Mouse (Mus musculus) lung, embryonic 14.5 days (tissue): ENCODE measurements around the gene Rdx. TPM values are rescaled to one million over a fixed set of nuclear protein-coding genes. Genes with fewer than 3 reads are reported as not detected.

Source experiments
- ATAC-seq: fragments of 200-750 bp; cut with Nextera tagmentation; 2 replicates; pipeline ENCODE4 v1.8.0; 2017; ENCODE audit warnings: mild to moderate bottlenecking, moderate TSS enrichment, moderate library complexity; ENCODE audit not compliant: insufficient read depth
- DNase-seq: peaks from one replicate; pipeline ENCODE4 v3.0.0-alpha.2; 2015
- H3K27ac ChIP-seq: fragments of 300-500 bp; sonication (generic); 2 replicates; pipeline ENCODE4 v1.5.1; 2014; ENCODE audit warnings: low read depth, mild to moderate bottlenecking, moderate library complexity
- H3K27me3 ChIP-seq: fragments of 300-500 bp; sonication (generic); 2 replicates; pipeline ENCODE4 v1.6.1; 2014; ENCODE audit warnings: low read length, control low read depth; ENCODE audit not compliant: insufficient read depth
- H3K36me3 ChIP-seq: fragments of 300-500 bp; sonication (generic); 2 replicates; pipeline ENCODE4 v1.6.1; 2014; ENCODE audit warnings: control low read depth; ENCODE audit not compliant: insufficient read depth
- H3K4me1 ChIP-seq: fragments of 300-500 bp; sonication (generic); 2 replicates; pipeline ENCODE4 v1.6.1; 2014; ENCODE audit warnings: antibody characterized with exemption, control low read depth; ENCODE audit not compliant: insufficient read depth
- H3K4me2 ChIP-seq: fragments of 300-500 bp; sonication (generic); 2 replicates; pipeline ENCODE4 v1.6.1; 2014; ENCODE audit warnings: mild to moderate bottlenecking
- H3K4me3 ChIP-seq: fragments of 300-500 bp; sonication (generic); 2 replicates; pipeline ENCODE4 v1.5.1; 2014; ENCODE audit warnings: low read depth, low read length
- H3K9ac ChIP-seq: fragments of 300-500 bp; sonication (generic); 2 replicates; pipeline ENCODE4 v1.6.1; 2014
- H3K9me3 ChIP-seq: fragments of 300-500 bp; sonication (generic); 2 replicates; pipeline ENCODE4 v1.6.1; 2016; ENCODE audit warnings: low read depth, low read length, control low read depth
- CTCF ChIP-seq: IDR thresholded peaks from 2 replicates; pipeline ENCODE4 v1.5.1; 2016; ENCODE audit warnings: antibody characterized with exemption, low read depth
- WGBS: fragments of 180-500 bp; shearing (Covaris S2); extraction: QIAGEN DNeasy Blood & Tissue Kit; methylation state at CpG from one replicate; pipeline ENCODE4 v1.1.7; 2014; 5-methylcytosine and 5-hydroxymethylcytosine counted together
- polyA plus RNA-seq: library from polyadenylated mRNA; unstranded; fragments of >200 nt; fragmentation: Nextera tagmentation; extraction: Ambion mirVana; gene quantifications from 2 replicates; pipeline ENCODE4 v1.2.1, GENCODE M21; 2014

The Rdx gene
- polyA plus RNA-seq, 1 experiment from 2014 or later: 168 TPM

DNA sequence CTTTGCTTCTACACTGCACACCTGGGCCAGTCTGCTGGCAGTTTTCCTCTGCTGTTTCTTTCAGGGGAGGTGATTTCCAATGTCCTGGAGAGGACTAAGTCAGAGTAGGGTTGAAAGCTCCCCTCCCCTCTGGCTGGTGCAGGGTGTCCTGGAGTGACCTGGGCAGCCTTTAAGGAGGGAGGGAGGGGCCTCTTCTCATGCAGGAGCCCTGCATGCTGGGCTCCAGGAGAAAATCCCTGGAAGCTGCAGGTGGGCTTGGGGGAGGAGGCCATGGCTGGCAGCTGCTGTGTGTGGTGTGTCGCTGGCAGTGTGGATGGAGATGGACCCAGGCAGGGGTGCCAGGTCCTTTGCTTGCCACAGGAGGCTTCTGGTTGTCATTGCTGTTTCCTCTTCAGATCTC is 50.4 kb downstream of the Rdx start:
- H3K27me3 ChIP-seq: no peaks in the 10 kb centered on the region
- H3K4me1 ChIP-seq: no peaks in the 10 kb centered on the region
- TF ChIP-seq CTCF: no peak
- 0 out of 2 replicates have a peak, but pooled peaks cover 5% of the 10 kb centered on the region for H3K36me3 ChIP-seq
- no peak overlapping the region for H3K4me2 ChIP-seq
- no peak overlapping the region for H3K9ac ChIP-seq
- no peak for DNase-seq
- no peak for ATAC-seq
- H3K9me3 ChIP-seq: no peaks in the 10 kb centered on the region
- no peak overlapping the region for H3K4me3 ChIP-seq
- WGBS: 43% methylated on average over 1 of the region's 1 CpGs
- no peak overlapping the region for H3K27ac ChIP-seq

DNA sequence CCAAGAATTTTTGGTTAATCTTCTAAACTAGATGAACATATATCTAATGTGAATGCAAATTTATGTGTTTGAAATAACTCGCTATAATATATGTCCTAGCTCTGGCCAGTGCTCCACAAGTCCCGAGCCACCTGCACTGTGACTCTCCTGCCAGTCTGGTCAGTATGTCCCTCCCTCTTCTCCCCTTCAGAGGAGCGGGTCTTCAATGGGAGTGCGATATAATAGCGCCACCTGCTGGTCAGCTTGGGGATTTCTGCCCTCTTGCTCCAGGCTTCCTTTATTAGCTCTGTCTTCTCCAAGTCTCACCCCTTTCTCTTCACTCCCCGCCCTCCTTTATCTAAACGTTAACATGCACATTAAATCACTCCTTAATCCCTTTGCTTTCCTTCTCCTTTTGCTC is 51.6 kb downstream of the Rdx start:
- 1% methylated on average over 7 of the region's 7 CpGs for WGBS
- Histone ChIP-seq H3K4me1 (no peaks in the 10 kb centered on the region), H3K27ac (no peak overlapping the region), H3K4me3 (no peak overlapping the region), H3K4me2 (no peak overlapping the region), H3K27me3 (no peaks in the 10 kb centered on the region), H3K9ac (no peak overlapping the region), H3K36me3 (no peaks in the 10 kb centered on the region), H3K9me3 (no peaks in the 10 kb centered on the region)
- TF ChIP-seq CTCF: peak; percentile 98
- ATAC-seq (peak; percentile 56), DNase-seq (peak; percentile 93)

DNA sequence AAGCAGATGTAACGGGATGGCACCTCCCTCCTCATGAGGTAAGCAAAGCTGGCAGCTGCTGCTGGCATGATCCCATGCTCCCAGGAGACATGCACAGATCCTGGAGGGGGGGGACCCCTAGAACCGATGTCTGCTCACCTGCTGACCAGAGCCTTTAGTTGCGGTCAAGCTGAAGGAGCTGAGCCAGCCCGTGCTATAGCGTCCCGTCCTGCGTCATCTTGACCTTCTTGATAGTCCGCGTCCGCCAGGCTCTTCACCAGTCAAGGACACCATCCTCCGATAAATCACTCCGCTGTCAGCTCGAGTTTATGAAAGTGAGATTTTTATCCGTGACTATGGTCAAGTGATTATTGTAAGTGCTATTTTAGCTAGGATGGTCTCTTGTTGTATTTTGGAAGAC is 53.5 kb downstream of the Rdx start:
- 80% methylated on average over 14 of the region's 14 CpGs for WGBS
- DNase-seq: no peak

DNA sequence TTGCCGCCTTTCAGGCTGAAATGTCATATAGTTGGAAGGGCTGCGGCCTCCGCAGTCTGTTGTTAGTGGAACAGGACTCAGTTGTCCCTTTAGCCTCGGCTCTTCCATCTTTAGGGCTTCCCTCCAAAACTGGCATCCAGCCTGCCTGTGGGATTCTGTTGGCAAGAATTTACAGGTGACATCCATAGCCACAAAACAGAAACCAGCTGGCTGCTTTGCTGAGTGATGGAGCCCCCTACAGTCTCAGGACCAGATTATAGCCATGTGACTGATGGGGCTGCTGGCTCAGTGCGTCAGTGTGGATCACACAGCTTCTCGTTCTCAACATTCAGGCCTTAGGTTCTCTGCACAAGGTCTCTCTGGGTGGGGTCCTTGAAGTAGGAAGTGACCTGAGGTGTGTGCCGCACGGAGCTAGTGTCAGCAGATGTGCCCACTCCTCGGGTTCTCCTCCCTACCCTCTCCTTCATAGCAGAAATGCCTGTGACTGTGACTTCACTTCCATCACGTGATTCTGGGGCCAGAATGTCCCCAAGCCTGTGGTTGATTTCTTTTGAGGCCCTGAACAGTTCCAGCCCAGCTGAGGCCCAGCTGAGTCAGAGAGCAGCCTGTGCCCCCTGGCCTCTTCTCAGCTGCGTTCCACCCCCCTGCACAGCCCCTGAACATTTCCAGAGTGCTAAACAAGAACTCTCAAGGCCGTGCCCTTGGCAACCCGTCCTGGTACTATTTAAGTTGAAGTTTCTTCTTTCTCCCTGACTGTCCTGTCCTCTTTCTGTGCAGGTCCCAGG is 55.3 kb downstream of the Rdx start:
- H3K9ac ChIP-seq: no peak overlapping the region
- no peak for TF ChIP-seq CTCF
- WGBS: 63% methylated on average over 13 of the region's 13 CpGs
- no peak overlapping the region for H3K4me2 ChIP-seq
- ATAC-seq (0 out of 2 replicates have a peak, but pooled peaks have one; percentile 9), DNase-seq (no peak)
- no peak overlapping the region for H3K4me3 ChIP-seq
- H3K36me3 ChIP-seq: no peaks in the 10 kb centered on the region
- H3K4me1 ChIP-seq: no peaks in the 10 kb centered on the region
- H3K27me3 ChIP-seq: no peaks in the 10 kb centered on the region
- no peak overlapping the region for H3K27ac ChIP-seq
- H3K9me3 ChIP-seq: no peaks in the 10 kb centered on the region

More for the DNA sequence above, 53.5 kb downstream of the Rdx start:
- no peak overlapping the region for H3K27ac ChIP-seq
- no peak for TF ChIP-seq CTCF
- H3K9ac ChIP-seq: no peak overlapping the region
- ATAC-seq: no peak
- no peak overlapping the region for H3K4me2 ChIP-seq
- H3K27me3 ChIP-seq: no peaks in the 10 kb centered on the region
- no peak overlapping the region for H3K4me3 ChIP-seq
- no peaks in the 10 kb centered on the region for H3K9me3 ChIP-seq
- no peaks in the 10 kb centered on the region for H3K4me1 ChIP-seq
- H3K36me3 ChIP-seq: no peaks in the 10 kb centered on the region

DNA sequence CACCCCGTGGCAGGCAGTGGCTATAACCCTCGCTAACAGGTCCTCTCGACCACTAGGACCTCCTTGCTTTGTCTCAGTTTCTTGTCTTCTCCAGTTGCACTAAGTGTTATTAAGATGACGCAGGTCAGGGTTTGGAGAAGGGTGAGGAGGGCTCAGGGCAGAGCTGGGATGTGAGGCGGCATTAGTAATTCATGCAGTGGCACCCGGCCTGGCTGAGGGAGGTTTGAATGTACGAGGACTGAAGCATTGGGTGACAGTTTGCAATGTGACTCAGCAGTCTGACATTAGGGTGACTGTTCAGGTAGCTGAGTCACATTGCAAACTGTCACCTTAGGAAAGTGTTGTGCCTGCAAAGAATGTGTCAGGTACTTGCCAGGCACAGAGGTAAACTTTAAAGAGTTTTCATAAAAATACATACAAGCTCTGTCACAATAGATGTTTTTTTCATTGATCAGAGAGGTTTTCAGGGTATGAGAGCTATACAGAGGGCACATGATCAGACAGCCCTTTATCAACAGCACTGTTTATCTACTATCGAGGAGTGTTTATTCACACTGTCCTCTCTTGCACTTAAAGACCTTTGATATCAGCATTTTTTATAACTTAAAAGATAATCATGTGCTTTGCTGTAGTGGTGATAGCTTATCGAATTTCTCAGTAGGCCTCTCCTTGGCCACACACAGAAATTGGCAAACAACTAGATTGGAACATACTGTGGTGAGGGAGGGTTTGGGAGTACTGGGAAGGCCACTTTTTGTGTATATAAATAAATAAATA is 56.7 kb downstream of the Rdx start:
- Histone ChIP-seq H3K4me2 (no peak overlapping the region), H3K36me3 (no peaks in the 10 kb centered on the region), H3K27me3 (no peaks in the 10 kb centered on the region), H3K9me3 (no peaks in the 10 kb centered on the region), H3K4me3 (no peak overlapping the region), H3K9ac (no peak overlapping the region), H3K4me1 (no peaks in the 10 kb centered on the region), H3K27ac (no peak overlapping the region)
- no peak for DNase-seq
- no peak for TF ChIP-seq CTCF
- WGBS: 44% methylated on average over 9 of the region's 9 CpGs
- ATAC-seq: no peak

DNA sequence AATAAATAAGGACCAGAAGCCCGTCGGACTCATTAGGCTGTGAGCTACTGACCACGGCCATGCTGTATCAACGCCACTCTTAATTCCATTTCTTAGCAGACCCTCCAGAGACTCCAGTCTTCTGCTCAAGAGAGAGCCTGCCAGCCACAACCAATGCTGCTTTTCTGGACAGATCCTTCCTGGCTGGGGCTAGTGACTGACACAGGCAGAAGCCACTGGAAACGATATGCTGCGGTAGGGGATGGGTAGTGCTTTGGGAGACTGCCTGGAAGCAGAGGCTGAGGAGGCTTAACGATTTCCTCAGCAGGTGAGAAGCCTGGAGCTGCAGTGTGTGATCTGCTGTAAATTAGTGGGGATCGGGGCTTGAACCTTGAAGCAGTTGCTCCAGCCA is 57.2 kb downstream of the Rdx start:
- no peaks in the 10 kb centered on the region for H3K9me3 ChIP-seq
- DNase-seq: no peak
- no peak overlapping the region for H3K9ac ChIP-seq
- no peak for ATAC-seq
- TF ChIP-seq CTCF: no peak
- H3K27me3 ChIP-seq: no peaks in the 10 kb centered on the region
- no peak overlapping the region for H3K4me2 ChIP-seq
- WGBS: 62% methylated on average over 8 of the region's 8 CpGs
- no peak overlapping the region for H3K4me3 ChIP-seq
- no peaks in the 10 kb centered on the region for H3K36me3 ChIP-seq
- H3K27ac ChIP-seq: no peak overlapping the region
- no peaks in the 10 kb centered on the region for H3K4me1 ChIP-seq

DNA sequence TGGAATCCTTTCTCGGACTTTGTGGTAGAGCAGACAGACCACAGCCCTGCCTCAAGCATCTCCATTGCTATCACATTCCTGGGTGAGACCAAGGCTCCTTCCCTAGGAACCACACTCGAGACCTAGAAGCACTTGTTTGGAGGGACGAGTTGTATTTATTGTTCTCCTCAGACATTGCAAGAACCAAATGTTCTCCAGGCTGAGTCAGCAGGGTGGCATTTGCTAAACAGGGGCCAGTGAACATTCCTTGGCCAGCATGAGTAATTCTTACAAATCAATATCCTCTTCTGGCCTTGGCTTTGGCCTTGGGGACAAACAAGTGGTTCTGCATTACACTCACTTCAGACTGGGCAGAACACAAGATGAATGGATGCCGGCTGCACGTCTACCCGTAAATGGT is 58.5 kb downstream of the Rdx start:
- DNase-seq: no peak
- 86% methylated on average over 6 of the region's 6 CpGs for WGBS
- no peak overlapping the region for H3K27ac ChIP-seq

More for the DNA sequence above, 58.5 kb downstream of the Rdx start:
- no peaks in the 10 kb centered on the region for H3K4me1 ChIP-seq
- no peaks in the 10 kb centered on the region for H3K9me3 ChIP-seq
- H3K4me2 ChIP-seq: no peak overlapping the region
- TF ChIP-seq CTCF: no peak
- no peak overlapping the region for H3K4me3 ChIP-seq
- no peak overlapping the region for H3K9ac ChIP-seq
- ATAC-seq: no peak
- H3K27me3 ChIP-seq: no peaks in the 10 kb centered on the region
- H3K36me3 ChIP-seq: no peaks in the 10 kb centered on the region
